Mouse (Mus musculus): ENCODE results near the gene Fam161a.

Fam161a gene

DNA sequence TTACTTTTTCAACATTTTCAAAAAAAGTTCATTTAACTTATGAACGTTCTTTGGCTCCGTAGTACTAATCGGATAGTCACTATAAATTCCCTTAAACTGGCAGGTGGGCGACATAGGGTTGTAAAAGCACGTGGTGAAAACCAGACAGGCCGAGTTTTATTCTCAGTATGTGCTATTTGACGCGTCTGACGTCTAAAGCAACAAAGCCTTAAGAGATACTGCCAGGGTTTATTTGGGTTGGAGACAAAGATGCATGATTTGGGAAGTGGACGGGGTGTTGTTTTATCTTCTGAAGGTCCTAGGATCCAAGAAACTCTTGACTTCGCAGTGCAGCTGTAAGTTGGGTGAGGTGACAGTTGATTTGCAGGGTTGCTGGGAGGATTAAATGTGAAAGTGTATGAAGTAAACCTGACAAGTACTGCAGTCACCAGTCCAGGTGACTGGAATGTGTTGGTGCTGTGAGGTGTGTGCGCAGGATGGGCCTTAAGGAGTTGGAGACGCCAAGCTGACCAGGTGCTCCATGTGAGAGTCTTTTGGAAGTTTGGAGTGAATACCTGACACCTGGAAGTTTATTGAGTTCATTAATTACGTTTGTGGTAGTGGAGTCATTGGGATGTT, 16.0 kb upstream of the Fam161a start:
- DNase-seq = no peak

DNA sequence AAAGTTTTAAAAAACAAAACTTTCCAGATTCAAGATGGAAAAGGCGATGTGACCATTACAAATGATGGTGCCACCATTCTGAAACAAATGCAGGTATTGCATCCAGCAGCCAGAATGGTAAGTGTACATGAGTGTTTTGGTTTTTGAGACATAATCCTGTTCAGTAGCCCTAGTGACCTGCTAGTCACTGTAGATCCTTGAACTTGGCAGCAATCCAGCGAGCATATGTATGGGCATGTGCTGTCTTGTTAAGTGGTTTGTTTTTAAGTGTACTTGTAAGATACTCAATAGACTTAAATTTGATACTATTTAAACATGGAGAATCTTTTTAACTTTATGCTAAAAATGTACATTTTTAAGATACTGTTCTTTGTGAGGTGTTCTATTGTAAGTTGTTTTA, 13.1 kb upstream of the Fam161a start:
- DNase-seq = no peak

DNA sequence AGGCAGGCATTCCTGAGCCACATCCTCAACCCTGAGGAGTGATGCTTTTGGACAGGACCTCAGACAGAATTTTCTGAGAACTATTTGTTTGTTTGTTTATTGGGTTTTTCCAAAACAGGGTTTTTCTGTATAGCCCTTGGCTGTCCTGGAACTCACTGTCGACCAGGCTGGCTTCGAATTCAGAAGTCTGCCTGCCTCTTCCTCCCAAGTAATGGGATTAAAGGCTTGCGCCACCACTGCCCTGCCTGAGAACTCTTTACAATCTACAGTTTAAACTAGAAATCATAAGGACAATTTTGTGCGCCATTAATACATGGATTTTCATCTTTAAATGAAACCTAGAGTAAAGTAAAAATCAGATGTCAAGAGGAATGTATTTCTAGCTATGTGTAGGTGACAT, 11.9 kb upstream of the Fam161a start:
- DNase-seq = no peak

DNA sequence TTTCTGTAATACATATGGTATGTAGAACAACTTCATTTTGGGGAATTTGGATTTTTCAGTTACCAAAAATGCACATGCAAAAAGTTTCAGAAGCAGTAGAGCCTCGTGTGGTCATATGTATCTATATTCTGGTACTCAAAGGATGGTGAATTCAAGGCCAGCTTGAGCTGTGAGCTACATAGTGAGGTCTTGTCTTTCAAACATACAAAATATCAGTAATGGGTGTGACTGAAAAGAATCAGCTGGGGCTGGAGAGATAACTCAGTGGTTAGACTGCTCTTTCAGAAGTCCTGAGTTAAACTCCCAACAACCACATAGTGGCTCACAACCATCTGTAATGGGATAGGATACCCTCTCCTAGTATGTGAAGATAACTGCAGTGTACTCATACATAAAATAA, 9.0 kb upstream of the Fam161a start:
- DNase-seq = no peak

DNA sequence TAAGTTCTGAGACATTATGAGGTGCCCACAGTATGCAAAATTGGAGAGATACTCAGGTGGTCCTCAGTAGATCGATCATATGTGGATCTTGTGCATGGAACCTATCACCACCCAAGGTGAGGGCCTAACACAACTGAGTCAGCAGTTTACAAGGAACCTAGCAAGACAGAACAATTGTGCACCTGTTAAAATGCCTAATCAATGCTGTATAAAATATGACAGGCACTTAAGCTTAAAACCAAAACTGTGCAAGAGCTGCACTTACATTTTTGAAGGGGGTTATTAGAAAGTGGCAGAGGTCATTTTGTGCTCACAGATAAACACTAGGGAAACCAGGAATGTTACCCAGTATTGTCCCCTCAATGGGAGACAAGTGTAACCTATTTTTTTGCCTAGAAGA, 2.1 kb upstream of the Fam161a start:
- no peak for DNase-seq

DNA sequence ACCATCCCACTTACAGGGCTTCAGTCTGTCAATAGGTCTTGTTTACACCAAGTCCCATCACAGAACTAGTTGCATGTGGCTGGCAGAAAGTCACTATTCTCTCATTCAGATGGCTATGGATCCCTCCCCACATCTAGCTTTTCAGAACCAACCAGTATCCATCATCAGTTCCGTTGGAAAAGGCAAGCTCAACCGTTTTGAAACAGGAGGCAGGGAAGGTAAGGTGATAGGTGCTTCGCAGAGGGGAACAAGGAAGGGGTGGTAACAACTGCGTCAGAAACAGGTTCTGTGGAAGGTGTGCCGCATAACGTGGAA, 208 bp upstream of the Fam161a start:
- no peak for DNase-seq

DNA sequence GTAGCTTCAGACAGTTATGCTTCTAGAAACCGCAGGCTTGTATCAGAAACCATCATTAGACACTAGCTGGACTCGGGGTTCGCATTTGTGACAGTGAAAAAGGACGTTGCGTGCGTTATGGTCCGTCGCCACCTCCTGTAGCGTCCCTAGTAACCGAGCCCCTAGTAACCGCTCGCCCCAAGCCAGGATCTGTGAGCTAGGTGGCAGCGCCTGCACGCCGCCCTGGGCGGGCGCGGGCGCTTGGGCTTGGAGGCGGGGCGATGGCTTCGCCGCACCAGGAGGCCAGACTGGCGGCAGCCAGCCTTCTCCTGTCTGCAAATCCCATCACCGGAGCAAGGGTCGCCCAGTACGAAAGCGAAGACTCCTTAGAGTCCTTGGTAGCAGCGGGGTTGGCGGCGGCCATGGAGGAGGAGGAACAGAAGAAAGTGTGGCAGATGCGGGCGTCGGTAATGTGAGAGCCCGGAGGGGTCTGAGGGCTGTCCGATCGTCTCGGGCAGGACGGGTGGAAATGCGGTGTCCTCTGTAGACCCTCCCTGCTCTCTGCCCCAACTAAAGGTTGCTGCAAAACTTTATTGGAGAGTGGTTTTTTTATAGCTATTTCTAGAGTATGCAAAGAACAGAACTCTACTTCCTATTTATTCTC, 971 bp downstream of the Fam161a start:
- peak; percentile 76 for DNase-seq

DNA sequence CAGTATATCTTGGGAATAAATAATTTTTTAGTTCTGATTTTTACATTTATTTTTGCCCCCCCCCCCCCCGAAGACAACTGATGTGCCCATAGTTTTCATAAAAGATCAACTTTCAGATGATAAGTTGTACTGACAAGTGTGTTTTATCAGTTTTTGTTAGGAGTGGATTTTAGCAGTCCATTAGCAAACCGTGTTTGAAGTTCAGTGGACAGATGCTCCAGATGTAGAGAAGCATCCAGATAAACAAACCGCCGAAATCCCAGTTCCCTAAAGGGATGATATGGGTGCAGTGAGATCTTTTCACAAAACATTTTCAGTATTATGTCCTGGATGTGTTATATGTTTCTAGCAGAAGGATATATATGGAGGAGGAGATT, 1.5 kb downstream of the Fam161a start:
- DNase-seq = no peak

DNA sequence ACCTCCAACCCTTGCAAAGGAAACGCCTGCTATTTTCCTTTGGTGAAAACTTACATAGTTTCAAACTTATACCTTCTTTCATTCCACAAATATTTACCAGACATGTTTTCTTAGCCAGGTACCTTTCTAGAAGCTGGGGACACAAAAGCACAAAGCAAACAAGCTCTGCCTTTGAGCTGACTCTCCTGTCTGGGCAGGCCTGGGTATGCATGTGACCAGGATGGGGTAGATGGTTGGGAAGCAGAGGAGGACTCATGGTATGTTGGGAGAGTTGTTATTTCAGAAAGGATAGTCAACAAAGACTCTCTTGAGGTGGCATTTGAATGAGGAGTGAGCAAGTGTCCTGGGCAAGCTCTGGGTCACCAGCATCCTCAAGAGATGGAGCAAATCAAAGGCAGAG, 5.8 kb downstream of the Fam161a start:
- no peak for DNase-seq

DNA sequence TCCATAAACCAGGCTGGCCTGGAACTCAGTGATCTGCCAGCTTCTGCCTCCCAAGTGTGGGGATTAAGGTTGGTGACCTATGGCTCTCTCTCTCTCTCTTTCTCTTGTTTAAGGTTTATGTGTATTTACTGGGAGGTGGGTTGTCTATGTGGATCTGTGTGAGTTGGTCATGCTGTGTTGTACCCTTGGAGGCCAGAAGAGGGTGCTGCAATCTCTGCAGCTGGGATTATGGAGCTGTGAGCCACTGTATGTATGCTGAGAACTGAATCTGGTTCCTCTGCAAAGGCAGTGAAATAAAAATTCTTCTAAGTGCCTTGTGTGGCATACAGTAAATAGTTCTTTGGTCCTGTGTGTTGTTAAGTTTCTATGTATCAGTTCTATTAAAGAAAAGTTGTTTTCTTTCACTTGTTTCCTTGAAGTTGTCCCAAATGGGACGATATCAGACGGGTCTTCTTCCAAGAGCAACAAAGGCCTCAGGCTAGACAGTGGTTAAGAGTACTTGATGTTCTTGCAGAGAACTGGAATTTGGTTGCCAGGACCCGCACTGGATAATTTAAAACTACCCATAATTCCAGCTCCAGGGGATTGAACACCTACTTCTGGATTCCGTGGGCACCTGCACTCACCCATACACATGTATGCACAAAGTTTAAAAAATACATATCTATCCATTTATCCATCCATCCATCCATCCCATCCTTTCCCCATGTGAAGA, 6.4 kb downstream of the Fam161a start:
- DNase-seq = no peak

DNA sequence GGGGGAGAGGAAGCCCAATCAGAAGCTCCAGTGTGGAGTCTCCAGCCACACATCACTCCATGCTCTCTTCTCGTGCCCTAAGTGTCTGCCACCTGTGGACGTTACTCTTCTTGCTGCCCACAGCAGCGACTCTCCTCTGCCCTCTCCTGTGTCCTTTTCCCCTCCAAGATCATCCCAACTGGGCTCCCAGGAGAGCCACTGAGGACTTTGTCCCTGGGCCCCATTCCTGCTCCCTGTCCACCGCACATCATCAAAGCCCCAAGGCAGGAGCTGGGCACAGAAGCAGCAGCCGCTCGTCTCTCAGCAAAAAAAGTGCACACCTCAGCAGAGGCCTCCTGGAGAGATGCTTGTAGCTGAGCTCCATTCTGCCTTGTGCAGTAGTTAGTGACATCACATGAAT, 7.7 kb downstream of the Fam161a start:
- no peak for DNase-seq

DNA sequence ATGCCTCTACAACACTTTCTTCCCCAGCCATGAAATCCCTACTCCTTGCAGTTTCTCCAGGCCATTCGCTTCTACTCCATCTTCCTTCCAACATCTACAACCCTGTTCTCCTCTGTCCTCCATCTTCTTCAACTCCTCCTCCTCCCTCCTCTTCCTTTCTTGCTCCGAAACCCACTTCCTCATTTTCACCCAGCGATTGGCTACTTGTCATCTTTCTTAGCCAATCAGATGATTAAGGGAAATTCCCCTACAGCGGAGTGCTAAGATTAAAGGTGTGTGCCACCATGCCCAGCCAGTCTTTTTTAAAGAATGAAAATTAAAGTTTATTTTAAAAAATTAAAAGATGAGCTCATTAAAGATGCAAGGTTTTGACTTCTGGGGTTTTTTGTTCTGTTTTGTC, 10.6 kb downstream of the Fam161a start:
- no peak for DNase-seq

DNA sequence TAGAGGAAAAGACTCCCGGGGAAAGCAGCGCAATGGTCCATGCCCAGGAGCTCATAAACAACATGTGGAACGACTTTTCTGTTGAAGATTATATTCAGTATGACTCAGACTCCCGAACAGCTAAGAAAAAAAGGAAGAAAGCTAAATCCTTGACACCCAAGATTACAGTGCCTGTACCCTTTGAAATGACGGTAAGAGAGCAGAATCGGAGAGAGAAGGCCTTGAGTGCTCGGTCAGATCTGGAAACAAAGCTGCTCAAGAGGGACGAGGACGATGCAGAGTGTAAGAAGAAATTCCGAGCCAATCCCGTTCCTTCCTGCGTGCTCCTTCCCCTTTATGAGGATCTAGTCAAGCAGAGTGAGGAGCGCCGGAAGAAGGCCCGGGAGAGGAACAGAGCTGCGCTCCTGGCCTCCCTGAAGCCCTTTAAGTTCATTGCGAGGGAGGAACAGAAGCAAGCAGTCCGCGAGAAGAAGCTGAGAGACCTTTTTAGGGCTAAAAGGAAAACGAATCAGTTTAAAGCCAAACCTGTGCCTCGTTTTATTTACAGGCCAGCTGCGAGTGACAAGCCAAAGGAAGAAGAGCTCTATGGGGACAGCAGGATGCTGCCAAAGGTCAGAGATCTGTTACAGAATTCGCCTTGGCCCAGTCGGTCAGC, 12.9 kb downstream of the Fam161a start:
- no peak for DNase-seq

DNA sequence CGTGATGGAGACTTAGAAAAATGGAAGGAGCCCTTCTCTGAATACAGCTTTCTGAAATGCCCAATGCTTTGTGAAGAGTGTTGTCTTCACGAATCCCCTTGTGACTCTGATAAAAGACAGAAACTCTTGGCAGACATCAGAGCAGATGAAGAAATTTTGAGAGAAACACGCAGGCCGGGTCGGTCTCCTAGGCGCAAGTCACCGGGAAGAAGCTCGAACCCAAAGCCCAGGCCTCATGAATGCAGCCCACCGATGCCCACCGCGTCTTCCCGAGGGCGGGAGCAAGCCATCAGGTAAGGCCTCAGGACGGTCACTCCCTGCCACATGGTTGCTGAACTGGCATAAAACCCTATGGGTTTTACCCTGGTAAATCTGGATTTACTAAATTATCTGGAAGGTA, 13.5 kb downstream of the Fam161a start:
- no peak for DNase-seq

DNA sequence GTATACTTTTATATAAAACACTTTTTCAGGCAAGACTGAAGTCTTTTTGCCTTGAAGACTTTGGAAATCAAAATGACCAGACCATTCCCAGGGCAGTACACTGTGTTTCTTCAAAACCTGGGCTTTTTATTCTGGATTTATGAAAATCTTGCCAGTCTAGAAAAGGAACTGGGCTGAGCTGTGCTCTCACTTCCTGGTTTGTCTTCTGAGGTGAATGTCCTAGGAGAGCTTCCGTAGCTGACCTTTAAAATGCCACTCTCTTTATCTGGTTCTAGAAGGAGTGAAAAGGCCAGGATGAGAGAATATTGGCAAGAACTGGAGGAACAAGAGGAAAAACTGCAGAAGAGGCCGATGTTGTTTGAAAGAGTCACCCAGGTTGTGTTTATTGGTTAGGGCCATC, 15.8 kb downstream of the Fam161a start:
- no peak for DNase-seq

DNA sequence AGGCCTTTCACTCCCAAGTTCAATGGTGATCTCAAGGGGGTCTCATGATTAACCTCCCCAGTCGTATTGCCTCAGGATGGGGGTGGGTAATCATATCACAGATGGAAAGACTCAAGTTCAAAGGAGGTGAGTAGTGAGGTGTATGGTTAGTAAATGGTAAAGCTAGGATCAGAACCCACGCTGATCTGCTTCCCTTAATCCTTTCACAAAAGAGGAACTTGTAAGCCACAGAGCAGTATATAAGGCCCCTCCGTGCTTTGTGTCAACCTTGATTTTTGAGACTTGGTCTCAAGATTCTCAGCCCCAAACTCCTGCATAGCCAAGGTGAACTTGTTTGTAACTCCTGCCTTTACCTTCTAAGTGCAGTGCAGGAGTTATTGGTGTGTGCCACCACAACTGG, 16.8 kb downstream of the Fam161a start:
- DNase-seq = no peak

DNA sequence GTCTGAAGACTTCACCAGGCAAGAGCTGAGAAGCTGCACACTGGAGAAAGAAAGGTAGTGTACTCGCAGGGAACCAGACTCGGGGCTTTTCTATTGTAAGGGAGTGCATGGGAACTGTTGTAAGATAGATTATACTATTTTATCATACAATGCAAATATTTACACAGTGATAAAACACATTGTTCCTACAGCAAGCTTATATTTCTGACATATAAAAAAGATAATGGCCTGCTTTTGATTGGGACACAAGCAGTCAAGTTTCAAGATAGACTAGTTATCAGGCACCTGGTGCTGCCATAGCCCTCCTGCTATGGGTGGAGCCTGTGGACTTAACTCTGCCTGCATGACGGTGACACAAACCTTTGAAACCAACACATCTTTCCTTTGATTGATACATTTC, 21.6 kb downstream of the Fam161a start:
- DNase-seq = no peak

DNA sequence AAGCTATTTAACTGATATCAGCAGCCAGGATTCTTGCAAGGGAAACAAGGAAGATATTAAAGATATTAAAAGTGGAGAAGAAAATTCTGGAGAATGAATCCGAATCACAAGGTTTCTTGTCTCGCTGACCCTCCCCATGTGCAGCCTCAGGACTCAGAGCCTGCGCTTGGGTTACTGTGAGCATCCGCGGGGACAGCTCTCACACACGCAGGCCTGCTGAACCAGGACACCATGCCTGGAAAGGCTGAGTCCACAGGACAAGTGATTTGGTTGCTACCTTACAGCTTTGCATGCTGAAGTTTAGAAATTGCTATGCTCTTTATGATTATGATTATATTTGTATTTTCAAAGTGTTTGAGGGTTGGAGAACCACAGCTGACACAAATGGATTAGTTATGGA, 22.1 kb downstream of the Fam161a start:
- DNase-seq = no peak

DNA sequence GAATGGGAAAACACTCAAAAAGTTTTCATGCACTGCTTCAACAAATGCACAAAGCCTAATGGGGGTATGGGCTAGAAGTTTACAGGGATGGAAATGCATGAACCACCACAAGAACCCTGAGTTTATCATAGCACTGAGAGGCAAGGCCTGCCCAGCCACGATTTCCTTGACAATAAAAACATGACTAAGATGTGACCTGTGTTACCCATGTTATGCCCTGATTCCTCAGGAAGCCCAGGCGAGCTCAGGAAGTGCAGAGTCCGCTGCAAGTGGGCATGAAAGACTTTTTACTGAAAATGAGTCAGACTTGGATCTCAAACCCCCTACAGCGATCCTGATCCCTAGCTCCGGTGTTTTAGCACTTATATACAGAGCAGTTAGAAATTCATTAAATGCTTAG, 39.9 kb downstream of the Fam161a start:
- no peak for DNase-seq

DNA sequence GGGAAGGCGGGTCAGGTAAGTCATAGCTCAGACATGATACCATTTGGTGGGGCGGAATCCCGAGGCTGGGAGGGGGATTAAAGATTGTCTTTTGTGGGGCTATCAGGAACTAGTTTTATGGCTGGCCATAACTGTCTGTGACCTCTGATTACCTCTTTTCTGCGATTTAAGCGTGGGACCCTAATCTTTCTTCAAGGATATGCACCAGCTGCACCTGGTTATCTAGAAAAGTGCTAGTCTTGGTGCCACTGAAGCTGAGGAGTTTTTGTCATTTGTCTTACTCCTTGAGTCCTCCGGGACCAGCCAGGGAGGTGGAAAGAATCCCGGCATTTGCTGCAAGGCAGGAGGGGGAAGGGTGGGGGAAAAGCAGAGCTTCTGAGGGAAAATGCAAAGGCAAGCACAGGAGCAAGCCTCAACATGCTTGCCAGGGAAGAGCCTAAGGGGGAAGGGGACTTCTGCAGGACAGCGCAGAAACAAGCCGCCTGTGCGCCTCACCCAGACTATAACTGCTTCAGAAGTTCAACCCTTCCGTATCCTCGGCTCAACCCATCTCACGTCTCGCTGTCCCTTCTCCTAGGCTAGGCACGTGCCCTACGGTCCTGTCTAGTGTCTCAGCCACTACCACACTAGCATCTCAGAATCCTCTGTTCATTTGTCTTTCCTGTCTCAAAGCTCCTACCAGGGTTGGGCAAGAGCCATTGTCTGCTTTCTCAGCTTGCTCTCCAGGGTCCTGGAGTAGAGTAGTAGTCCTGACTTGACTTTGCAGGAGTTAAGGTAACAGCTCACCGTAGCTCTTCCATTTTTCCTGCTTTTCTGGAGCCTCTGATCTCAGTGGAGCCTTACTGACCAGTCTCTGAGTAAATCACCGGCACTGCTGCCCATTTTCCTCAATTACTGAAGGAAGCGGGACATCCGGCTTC, 40.6 kb downstream of the Fam161a start:
- no peak for DNase-seq

DNA sequence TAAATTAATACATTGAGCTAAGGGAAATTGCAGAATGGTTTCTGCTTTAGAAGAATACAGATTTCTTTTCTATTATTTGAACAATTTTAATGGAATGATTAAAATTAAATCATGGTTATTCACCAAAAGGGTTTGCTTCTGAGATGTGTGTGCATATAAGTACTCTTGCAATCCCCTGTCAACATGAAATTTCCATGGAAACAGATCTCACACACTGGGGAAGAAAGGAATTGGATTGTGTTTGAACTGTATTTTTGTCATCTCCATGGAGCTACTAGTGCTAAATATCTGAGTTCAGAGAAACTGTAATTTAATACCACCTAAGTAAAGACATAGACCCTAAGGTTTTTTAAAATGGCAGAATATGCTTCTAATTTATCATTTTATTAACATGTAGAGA, 42.3 kb downstream of the Fam161a start:
- no peak for DNase-seq

DNA sequence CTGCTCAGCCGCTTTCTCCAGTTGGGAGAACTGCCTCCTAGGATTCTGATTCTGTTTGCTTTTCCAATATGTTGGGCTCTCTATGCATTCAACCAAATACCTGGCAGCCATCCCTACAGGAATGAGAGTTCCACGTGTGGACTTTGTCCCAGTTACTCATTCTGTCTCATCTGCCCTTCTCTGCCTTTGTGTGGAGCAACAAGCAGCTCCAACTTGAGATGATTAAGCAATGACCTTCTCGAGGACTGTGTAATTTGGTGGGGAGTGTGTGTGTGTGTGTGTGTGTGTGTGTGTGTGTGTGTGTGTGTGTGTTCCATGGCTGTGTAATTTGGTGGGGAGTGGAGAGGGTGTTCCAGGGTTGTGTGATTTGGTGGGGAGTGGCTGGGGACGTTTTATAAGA, 45.0 kb downstream of the Fam161a start:
- DNase-seq = no peak

DNA sequence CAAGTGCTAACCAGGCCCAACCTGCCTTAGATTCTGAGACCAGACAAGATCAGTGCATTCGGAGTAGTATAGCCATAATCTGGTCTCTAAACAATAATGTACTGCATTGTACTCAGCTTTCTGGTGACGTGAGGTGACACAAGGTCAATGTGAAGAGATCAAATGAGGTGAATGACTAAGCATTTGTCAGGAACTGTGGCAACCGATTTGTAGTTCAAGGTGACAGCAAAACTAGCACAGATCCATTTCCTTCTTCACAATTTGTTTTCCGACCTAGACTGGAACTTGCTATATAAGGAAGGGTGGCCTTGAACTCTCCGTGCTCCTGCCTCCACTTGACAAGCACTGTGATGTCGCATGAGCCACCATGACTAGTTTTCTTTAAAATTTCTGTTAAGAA, 55.8 kb downstream of the Fam161a start:
- DNase-seq = no peak

Measured in right cerebral cortex, postnatal 14 days (tissue).